Mouse (Mus musculus) heart, embryonic 10.5 days (tissue): ENCODE measurements around the gene Eef1akmt2. TPM values are rescaled to one million over a fixed set of nuclear protein-coding genes. Genes with fewer than 3 reads are reported as not detected.
A peak's percentile ranks its signal among the peaks of the same experiment; 100 is the strongest.

Source experiments
- DNase-seq: peaks from one replicate; pipeline ENCODE4 v3.0.0-alpha.2; 2017; ENCODE audit warnings: low spot score
- H3K27ac ChIP-seq: fragments of 300-500 bp; sonication (generic); 2 replicates; pipeline ENCODE4 v1.5.1; 2016; ENCODE audit warnings: mild to moderate bottlenecking
- H3K27me3 ChIP-seq: fragments of 300-500 bp; sonication (generic); 2 replicates; pipeline ENCODE4 v1.6.1; 2016; ENCODE audit warnings: mild to moderate bottlenecking; ENCODE audit not compliant: poor library complexity, insufficient read depth, severe bottlenecking
- H3K36me3 ChIP-seq: fragments of 300-500 bp; sonication (generic); 2 replicates; pipeline ENCODE4 v1.6.1; 2016; ENCODE audit warnings: mild to moderate bottlenecking, moderate library complexity
- H3K4me1 ChIP-seq: fragments of 300-500 bp; sonication (generic); 2 replicates; pipeline ENCODE4 v1.6.1; 2016; ENCODE audit warnings: mild to moderate bottlenecking
- H3K4me3 ChIP-seq: fragments of 300-500 bp; sonication (generic); 2 replicates; pipeline ENCODE4 v1.5.1; 2016; ENCODE audit warnings: mild to moderate bottlenecking, moderate library complexity
- H3K9me3 ChIP-seq: fragments of 300-500 bp; sonication (generic); 2 replicates; pipeline ENCODE4 v1.6.1; 2016; ENCODE audit warnings: mild to moderate bottlenecking, moderate library complexity
- WGBS: fragments of 180-500 bp; shearing (Covaris S2); methylation state at CpG from one replicate; pipeline ENCODE4 v1.1.7; 2016; 5-methylcytosine and 5-hydroxymethylcytosine counted together
- polyA plus RNA-seq: library from polyadenylated mRNA; unstranded; fragments of >200 nt; fragmentation: Nextera tagmentation; extraction: Ambion mirVana; gene quantifications from 2 replicates; pipeline ENCODE4 v1.2.1, GENCODE M21; 2016

The Eef1akmt2 gene
- polyA plus RNA-seq, 1 experiment from 2014 or later = 54.1 TPM

DNA sequence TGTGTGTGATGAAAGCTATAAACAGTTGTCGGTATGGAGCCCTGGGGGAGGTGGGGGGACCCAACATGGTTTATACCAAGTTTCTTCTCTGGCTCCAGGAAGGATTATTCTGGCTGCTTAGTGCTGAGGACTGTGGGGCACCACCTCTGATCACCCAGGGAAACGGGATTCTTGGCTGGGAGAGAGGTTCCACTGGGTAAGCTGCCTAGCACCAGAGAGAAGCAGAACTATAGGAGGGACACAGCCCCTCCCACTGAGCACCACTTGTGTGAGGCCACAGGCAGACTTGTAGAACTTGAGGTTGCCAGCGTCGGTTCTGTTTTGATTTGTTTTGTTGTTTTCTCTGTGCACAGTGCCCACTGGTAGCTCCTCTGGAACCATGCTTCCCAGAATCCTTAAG lies 1.5 kb upstream of the Eef1akmt2 start:
- no peak for DNase-seq
- Histone ChIP-seq H3K4me3 (no peak overlapping the region), H3K9me3 (no peaks in the 10 kb centered on the region), H3K27ac (no peak overlapping the region), H3K36me3 (peaks cover 17% of the 10 kb centered on the region), H3K27me3 (no peaks in the 10 kb centered on the region), H3K4me1 (peaks cover 10% of the 10 kb centered on the region)
- WGBS = 62% methylated on average over 4 of the region's 4 CpGs

DNA sequence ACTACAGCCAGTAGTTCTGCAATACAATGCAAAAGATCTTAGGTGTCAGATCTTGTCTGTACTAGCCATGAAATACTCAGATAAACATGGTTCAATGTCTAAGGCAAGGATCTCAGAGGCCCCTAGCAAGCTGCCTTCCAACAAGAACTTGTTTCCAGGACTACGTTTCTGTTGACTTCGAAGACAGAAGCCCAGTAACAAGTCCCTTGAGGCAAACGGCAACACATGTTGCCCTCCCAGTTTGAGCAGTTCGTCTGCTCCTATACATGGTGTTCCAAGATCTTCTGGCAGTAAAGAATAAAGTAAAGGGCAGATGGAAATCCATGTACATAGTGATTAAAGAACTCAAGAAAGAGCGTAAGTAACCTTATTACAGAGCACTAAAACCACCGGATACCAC lies 888 bp upstream of the Eef1akmt2 start:
- Histone ChIP-seq H3K36me3 (peaks cover 22% of the 10 kb centered on the region), H3K27me3 (no peaks in the 10 kb centered on the region), H3K27ac (no peak overlapping the region), H3K4me3 (no peak overlapping the region), H3K9me3 (no peaks in the 10 kb centered on the region), H3K4me1 (peaks cover 10% of the 10 kb centered on the region)
- no peak for DNase-seq
- 88% methylated on average over 6 of the region's 6 CpGs for WGBS

DNA sequence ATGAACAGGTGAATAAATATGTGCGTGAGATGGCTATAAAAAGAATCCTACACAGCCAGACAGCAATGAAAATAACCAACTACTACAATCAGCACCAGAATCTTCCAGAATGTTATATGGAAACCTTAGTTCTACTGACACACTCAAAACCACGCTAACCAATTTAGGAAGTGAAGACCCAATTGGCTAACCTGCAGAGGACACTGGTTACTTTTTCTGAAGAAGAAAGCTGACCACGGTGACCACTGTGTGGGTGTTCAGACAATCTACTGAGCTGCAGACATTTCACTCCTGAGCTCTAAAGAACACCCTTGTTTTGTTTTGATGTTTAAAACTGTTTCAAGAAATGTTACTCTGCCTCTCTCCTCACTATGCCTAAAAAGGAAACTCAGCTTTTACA lies 9.3 kb downstream of the Eef1akmt2 start:
- WGBS = 90% methylated on average over 3 of the region's 3 CpGs
- Histone ChIP-seq H3K27me3 (no peaks in the 10 kb centered on the region), H3K27ac (no peak overlapping the region), H3K4me1 (peaks cover 4% of the 10 kb centered on the region; the same call in 1 of the 2 replicates), H3K9me3 (no peaks in the 10 kb centered on the region), H3K36me3 (peaks cover 22% of the 10 kb centered on the region), H3K4me3 (no peak overlapping the region)
- DNase-seq = no peak

DNA sequence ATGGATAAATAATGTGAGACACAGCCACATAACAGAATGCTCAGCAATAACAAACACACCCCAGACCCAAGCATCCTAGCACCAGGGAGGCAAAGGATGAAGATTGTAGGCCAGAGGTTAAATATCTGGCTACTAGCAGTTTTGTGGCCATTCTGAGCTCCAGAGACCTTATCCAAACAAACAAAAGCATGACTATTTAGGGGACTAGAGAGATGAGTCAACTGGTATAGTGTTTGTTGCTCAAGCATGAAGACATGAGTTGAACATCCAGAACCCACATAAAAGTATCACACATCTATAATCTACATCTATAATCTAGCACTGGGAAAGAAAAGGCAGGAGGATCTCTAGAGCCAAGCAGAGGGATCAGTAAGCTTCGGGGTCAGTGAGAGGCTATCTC lies 10.0 kb downstream of the Eef1akmt2 start:
- Histone ChIP-seq H3K36me3 (peaks cover 15% of the 10 kb centered on the region), H3K27ac (no peak overlapping the region), H3K4me3 (no peak overlapping the region), H3K4me1 (peaks cover 4% of the 10 kb centered on the region; the same call in 1 of the 2 replicates), H3K27me3 (no peaks in the 10 kb centered on the region), H3K9me3 (no peaks in the 10 kb centered on the region)
- no peak for DNase-seq
- WGBS = 96% methylated on average over 1 of the region's 1 CpGs

DNA sequence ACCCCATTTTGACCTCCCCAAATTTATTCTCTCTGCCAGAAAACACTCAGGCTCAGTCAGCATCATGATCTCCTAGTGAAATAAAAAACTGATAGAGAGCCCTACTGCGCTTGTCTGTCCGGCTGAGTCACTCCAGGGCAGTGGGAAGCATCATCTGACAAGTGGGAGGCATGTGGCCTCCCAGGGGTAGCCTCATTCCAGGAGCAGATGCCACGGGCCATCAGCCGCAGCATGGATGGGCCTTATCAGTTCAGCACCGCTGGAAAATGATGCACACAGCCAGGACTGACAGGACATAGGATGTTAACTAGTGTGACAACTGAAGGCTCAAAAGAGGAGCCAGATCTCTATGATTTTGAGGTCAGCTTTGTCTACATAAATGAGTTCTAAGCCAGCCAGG lies 11.2 kb downstream of the Eef1akmt2 start:
- Histone ChIP-seq H3K9me3 (no peaks in the 10 kb centered on the region), H3K27ac (no peak overlapping the region), H3K27me3 (no peaks in the 10 kb centered on the region), H3K4me3 (no peak overlapping the region), H3K4me1 (peaks cover 4% of the 10 kb centered on the region; the same call in 1 of the 2 replicates), H3K36me3 (peaks cover 15% of the 10 kb centered on the region; the same call in 1 of the 2 replicates)
- peak; percentile 78 for DNase-seq
- WGBS = 22% methylated on average over 5 of the region's 5 CpGs

DNA sequence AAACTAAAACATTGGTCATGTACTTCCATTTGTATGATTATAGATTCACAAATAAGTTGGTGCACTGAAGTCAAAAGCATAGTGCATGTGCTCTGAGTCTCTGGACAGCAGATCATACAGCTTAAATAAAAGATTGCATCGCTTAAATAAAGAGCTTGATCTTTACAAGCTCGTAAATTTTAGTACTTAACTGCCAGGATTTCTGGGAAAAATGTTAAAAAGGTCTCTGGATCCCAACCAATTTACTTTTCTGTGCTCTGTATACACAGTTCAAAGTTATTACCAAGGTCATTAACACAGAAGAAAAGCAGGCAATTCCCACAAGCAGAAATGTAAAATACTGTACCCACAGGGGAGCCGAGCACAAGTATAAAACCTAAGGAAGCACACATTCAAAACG lies 21.5 kb downstream of the Eef1akmt2 start:
- no peak for DNase-seq
- Histone ChIP-seq H3K4me1 (no peaks in the 10 kb centered on the region), H3K4me3 (no peak overlapping the region), H3K9me3 (no peaks in the 10 kb centered on the region), H3K27ac (no peak overlapping the region), H3K27me3 (no peaks in the 10 kb centered on the region), H3K36me3 (peaks cover 40% of the 10 kb centered on the region)
- WGBS = 89% methylated on average over 4 of the region's 4 CpGs

DNA sequence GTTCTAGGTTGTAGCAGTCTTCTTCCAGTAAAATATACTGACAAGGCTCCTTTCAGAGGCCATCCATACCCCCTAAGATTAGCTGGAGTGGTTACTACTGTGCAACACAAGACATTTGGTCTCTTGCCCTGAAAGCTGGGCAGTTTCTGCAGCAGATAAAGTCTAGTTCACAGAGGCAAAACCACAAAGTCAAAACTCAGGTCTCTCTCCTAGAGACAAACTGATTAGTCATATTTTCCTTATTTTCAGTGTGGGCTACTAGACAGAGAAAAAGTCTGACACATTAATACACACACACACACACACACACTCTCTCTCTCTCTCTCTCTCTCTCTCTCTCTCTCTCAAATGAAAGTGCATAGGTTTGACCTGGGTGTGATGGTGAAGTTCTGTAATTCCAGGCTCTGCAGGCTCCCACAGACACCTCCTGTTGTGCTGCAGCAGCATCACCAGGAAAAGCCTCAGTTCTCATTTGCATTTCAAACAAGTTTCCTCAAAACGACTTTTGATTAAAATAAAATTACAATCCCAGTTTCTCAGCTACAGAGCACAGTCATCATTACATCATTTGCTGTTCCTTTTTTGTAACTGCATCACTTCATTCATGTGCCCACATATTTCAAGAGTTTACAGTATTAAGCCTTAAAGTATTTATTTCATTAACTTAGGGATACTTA lies 28.0 kb downstream of the Eef1akmt2 start:
- H3K4me3 ChIP-seq = no peak overlapping the region
- WGBS = 18% methylated on average over 1 of the region's 1 CpGs
- no peaks in the 10 kb centered on the region for H3K9me3 ChIP-seq
- no peak overlapping the region for H3K27ac ChIP-seq
- no peaks in the 10 kb centered on the region for H3K27me3 ChIP-seq
- peaks cover 30% of the 10 kb centered on the region for H3K36me3 ChIP-seq
- DNase-seq = no peak
- no peaks in the 10 kb centered on the region for H3K4me1 ChIP-seq

DNA sequence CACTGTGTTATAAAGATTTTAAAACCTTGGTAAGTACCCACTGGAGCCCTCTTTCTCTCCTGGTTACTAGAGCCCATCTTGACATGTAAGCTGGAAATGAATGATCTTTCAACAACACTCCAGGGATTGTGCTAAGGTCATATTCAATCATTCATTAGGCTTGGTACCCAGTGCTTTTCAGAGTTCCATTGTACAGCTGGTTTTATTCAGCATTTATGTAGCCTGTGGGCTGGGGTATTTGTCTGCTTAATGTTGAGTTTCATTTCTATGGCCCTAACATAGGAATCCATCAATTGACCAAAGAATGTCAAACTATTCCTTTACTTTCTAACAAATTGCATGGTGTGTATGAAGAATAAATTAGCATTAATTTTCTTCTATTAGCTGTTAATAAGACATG lies 28.6 kb downstream of the Eef1akmt2 start:
- no peaks in the 10 kb centered on the region for H3K27me3 ChIP-seq
- DNase-seq = no peak
- no peak overlapping the region for H3K27ac ChIP-seq
- H3K4me3 ChIP-seq = no peak overlapping the region
- no peaks in the 10 kb centered on the region for H3K4me1 ChIP-seq
- no peaks in the 10 kb centered on the region for H3K9me3 ChIP-seq
- peaks cover 30% of the 10 kb centered on the region for H3K36me3 ChIP-seq

DNA sequence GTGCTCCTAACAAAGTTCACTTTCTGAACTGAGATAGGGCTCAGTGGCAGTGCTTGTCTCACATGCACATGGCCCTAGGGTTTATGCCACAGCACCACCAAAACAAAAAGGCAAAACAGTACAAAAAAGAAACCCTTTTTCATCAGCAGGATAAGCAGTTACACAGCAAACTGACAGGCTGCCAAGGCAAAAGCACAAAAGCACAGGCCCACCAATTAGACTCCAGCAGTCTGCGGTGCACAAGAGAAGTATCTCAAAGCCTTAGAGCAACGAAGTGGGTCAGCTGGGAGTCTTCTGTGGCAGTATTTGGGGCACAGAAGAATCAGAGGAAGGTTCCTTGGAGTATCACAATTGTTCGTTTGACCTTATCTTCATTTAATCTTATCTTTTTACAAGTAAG lies 31.8 kb downstream of the Eef1akmt2 start:
- Histone ChIP-seq H3K4me1 (no peaks in the 10 kb centered on the region), H3K27me3 (no peaks in the 10 kb centered on the region), H3K27ac (no peak overlapping the region), H3K9me3 (no peaks in the 10 kb centered on the region), H3K36me3 (peaks cover 12% of the 10 kb centered on the region; the same call in 1 of the 2 replicates), H3K4me3 (no peak overlapping the region)
- 79% methylated on average over 3 of the region's 3 CpGs for WGBS
- DNase-seq = no peak

DNA sequence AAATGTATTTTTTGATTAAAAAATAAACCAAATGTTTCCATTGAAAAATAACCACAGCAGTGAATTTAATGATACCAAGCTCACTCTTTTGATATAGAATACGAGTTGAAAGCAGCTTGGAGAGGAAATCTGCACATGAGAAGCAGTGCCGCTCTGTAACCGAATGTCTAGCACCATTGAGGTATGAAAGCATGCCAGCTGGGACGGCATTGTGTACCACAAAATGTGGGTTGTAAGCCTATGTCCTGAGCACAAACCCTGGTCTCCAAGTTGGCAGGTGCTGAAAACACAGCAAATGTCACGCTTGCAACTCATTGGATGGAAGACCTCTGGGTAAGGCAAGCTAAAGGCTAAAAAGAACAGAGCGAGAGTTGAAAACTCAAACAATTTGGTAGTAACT lies 35.4 kb downstream of the Eef1akmt2 start:
- H3K36me3 ChIP-seq = 0 out of 2 replicates have a peak, but pooled peaks cover 2% of the 10 kb centered on the region
- no peaks in the 10 kb centered on the region for H3K27me3 ChIP-seq
- H3K4me1 ChIP-seq = peaks cover 24% of the 10 kb centered on the region
- H3K9me3 ChIP-seq = no peaks in the 10 kb centered on the region
- no peak overlapping the region for H3K27ac ChIP-seq
- 91% methylated on average over 6 of the region's 6 CpGs for WGBS
- no peak for DNase-seq
- no peak overlapping the region for H3K4me3 ChIP-seq

DNA sequence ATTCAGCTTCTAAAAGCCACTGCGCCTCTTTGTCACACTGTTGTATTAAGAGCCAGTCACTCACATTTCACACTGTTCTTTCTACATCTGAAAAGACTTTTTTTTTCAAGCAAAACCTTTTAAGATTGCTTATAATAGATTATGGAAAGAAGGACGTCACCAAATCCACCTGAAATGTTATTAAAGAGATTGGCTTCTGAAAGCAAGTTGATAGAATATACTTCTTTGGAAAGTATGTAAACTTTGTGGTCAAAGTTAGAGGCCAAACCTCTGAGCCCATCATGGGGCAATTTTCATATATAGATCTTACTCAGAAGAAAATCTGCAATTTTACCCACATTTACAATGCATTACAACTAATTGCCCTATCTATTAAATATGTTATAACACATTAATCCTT lies 35.9 kb downstream of the Eef1akmt2 start:
- Histone ChIP-seq H3K27me3 (no peaks in the 10 kb centered on the region), H3K9me3 (no peaks in the 10 kb centered on the region), H3K36me3 (0 out of 2 replicates have a peak, but pooled peaks cover 2% of the 10 kb centered on the region), H3K4me3 (no peak overlapping the region), H3K27ac (no peak overlapping the region), H3K4me1 (peaks cover 29% of the 10 kb centered on the region)
- DNase-seq = no peak
- 92% methylated on average over 2 of the region's 2 CpGs for WGBS

DNA sequence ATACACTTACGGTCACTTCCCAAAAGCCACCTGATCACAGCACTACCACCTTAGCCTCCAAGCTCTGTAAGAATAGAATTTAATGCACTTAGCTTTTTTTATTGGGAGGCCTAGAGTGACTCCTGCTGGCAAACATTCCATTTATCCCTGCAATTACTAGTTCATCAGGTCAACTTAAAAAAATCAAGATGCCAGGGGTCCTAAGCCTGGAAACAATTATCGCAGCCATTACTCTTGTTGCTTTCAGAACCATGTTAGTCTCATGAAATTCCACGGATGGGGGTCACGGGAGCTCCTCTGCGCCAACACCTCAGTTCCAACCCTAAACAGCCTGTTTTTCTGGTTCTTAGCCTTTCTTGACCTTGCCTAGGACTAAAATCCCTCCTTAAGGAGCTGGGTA lies 37.4 kb downstream of the Eef1akmt2 start:
- no peaks in the 10 kb centered on the region for H3K27me3 ChIP-seq
- 0 out of 2 replicates have a peak, but pooled peaks cover 2% of the 10 kb centered on the region for H3K36me3 ChIP-seq
- no peak overlapping the region for H3K27ac ChIP-seq
- no peak for DNase-seq
- no peaks in the 10 kb centered on the region for H3K9me3 ChIP-seq
- H3K4me1 ChIP-seq = peaks cover 44% of the 10 kb centered on the region
- no peak overlapping the region for H3K4me3 ChIP-seq
- WGBS = 75% methylated on average over 5 of the region's 5 CpGs

DNA sequence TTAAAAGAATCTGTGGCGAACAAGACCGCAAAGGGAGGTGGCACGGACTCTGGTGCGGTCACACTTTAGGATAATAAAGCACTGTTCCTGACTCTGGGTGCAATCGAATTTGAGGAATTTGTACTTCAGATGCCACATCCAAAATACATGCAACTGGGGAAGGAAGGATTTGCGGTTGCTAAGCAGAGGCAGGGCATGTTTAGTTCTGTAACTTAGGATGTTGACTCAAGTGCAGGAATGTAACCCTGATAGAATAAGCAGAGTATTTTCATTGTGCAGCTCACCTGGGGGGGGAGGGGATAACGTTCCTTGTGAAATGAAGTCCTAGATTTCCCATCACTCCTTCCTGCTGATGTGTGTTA lies 38.4 kb downstream of the Eef1akmt2 start:
- H3K4me1 ChIP-seq = peaks cover 53% of the 10 kb centered on the region
- no peak for DNase-seq
- 1% methylated on average over 7 of the region's 7 CpGs for WGBS
- no peaks in the 10 kb centered on the region for H3K27me3 ChIP-seq
- peak overlapping the region; percentile 94 for H3K27ac ChIP-seq
- H3K36me3 ChIP-seq = 0 out of 2 replicates have a peak, but pooled peaks cover 2% of the 10 kb centered on the region
- no peaks in the 10 kb centered on the region for H3K9me3 ChIP-seq
- H3K4me3 ChIP-seq = peak overlapping the region; percentile 81
